Mouse (Mus musculus) urinary bladder, postnatal 10 days (tissue): ENCODE results near the gene H2-D1.

Experiments
- DNase-seq: peaks from one replicate; pipeline ENCODE4 v3.0.0; 2022; ENCODE audit warnings: low spot score

Gene H2-D1

DNA sequence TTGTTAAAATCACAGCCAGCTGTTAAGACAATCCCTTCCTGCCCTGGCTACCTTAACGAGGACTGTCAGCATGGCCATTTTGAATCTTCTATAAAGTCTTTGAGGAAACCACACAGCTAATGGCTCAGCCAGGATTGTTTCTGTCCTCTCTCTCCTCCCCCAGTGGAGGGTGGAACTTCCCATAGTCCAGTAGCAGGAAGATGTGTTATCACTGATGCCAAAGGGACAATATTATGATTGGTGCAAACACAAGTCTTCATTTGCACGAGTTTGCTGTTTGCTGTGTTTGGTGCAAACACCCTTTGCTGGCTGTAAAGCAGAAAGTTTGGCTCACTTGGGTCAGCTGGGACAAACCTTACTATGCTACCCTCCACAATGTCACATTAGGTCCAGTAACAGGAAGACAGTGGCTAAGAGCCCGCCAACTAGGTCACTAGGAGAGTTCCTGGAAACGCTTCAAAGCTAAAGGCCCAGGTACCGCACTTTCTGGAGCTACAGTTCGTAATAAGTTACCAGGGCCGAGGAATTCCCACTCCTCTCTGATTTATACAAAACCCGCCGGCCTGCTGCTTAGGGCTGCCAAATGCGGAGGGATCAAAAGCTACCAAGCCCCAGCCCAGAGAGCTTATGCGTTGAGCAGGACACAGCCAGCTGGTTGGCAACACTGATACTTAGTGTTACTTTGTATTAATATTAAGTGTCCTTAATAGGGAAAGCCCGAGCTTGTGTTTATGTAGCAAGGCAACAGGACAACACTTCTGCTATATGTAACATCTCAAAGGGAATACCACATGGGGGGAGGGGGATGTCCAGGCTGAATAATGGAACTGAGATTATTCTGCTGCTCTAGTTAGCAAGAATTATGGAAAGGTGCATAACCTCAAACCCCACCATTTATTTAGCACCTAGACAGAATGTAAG lies 21.9 kb upstream of the H2-D1 start:
- DNase-seq, result no peak

DNA sequence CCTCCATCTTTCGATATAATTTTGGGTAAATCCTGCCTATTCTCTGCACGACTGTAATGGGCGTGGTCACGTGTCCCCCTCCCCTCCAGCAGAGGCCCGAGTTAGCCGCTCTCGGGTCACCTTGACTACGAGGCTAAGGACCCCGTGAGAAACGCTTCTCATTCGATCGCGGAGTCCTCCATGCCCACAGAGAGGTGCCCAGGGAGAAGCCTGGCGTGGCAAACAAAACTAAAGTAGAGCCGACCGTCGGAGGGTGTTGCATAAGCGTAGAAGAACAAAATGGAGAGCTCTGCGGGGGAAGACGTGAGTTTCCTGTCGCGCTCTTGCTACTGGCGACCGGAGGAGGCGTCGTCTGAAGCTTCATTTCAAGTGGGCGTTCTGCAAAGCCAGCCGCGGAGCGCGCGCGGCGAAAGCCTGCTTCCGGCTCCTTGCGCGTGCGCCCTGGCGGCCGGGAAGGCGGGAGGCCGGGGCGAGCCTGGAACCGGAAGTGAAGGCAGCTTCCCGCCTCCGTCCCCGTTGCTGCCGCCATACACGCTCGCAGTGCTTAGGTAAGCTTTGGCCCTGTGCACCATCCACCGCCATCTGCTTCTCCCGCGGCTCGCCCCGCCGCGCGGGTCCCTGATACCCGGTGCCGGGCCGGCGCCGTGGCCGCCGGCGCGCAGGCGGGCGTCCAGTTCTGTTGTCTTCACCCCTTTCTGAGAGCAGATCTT lies 21.1 kb upstream of the H2-D1 start, which contains the start of gene Ddx39b:
Gene Ddx39b, plus strand, starts transcription at position 442 of the 710 bp plus-strand sequence.
- peak; percentile 81 for DNase-seq

DNA sequence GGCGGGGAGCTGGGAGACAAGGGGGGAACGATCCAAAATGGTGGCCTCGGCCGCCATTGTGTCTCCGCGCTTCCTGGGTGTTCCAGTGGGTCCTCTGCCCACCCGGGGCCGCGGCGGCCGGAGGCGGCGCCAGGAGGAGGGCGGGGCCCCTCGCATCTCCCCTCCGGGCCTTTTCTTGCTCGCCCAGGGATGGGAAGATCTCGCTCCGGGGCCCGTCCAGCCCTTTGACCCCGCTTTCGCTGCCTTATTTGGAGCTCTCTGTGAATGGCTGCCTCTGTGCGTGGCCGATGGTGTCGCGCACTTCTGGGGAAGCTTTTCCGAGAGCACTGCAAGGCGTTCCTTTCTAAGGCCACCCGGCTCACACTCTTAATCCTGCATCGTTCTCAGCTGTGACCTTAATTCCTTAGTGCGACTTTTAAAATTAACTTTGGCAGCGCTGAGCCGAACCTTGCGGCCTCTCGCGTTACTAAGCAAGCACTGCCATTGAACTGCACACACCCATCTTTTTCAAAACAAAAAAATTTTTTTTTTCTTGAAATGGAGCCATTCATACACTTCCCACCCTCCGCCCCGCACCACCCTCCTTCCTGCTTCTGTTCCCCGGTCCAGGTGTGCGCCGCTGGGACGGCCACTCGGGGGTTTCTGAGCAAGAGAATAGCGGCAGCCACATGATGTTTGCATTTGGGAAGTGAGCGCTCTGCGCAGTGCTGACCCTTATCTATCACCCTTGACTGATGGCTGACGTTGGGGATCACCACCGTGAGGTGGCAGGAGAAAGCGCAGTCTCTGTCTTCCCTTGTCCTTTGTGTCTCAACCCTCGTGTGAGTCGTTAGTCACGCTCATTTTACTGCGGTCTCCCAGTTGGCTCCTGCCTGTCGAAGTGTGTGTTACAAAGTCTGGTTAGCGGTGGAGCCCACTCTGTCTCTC lies 20.3 kb upstream of the H2-D1 start:
- no peak for DNase-seq

DNA sequence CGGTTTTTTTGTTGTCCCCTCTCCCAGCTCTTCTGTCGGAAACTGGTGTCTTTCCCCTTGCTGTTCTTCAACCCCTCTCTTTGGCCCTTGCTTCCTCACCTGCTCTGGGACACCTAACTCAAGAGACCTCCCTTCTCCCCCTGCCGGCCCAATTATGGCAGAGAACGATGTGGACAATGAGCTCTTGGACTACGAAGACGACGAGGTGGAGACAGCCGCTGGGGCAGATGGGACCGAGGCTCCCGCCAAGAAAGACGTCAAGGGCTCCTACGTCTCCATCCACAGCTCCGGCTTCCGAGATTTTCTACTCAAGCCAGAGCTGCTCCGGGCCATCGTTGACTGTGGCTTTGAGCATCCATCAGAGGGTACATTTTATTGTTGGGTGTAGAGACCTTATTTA lies 19.4 kb upstream of the H2-D1 start:
- no peak for DNase-seq

DNA sequence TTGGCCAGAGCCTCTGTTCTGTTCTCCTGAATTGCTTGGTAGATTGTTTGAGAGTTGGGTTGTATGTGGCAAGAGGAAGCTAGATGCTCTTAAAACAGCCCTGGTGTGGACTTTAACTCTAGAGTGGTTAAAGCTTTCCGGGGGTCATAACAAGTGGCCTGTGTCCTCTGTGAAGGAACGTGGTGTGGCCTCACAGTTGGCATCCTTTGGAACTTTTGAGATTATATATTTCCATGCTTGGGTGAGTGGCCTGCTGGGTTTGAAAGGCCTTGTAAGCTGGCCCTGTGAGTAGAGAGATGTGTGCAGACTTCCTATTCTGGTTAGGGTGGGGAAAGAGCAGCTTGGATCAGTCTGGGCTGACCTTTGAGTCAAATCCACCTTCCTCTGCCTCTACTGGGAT lies 17.5 kb upstream of the H2-D1 start:
- no peak for DNase-seq

DNA sequence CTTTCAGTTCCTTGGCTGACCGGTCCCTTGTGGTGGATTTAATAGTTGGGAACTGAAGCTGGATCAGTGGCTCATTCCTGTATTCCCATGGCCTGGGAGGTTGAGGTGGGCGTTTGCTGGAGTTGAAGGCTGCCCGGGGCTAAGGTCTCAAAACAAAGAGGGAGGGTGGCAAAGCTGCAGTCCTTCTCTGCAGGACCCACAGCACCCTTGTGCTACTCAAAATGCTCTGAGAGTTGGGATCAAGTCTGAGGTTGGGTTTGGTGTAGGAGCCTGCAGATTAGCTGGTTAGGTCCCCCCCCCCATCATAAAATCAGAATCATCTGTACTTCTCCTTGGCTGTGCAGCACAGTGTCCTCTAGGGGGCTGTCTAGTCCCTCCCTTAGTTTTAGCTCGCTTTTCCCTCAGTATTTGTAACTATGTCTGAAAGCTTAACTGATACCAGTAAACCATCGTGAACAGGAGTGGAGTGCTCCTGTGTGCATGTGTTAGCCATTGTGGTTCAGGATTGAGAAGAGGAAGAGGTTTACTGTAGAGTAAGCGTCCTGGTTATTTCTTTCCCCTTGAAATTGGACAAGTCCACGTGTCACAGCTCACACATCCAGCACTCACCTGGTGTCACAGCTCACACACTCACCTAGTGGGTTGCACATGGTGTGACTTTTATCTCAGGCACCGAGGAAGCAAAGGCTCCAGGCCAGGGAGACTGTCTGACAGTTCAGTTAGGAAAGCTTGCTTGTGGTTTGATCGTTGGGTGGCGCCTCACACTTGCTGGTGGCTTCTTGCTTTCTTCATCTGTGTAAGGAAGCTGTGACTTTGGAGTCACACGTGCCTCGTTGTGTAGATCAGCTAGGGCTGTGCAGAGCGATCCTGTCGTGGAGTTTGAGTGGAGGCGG lies 16.6 kb upstream of the H2-D1 start:
- no peak for DNase-seq

DNA sequence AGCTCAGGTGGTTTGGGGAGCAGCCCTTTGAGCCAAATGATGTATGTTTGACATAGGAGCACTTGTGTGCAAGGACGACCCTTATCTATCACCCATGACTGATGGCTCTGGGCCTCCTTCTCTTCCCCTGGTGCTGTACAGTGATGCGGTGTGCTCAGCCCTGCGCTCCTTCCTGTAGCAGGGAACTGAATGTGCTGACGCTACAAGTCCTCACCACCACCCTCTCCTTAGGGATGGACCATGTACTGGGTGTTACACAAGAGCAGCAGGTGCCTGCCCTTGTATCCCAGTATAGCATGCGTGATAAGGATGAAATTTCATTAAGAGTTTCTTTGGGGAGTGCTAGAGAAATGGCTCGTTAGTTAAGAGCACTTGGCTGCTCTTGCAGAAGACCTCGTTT lies 15.4 kb upstream of the H2-D1 start:
- DNase-seq, result no peak

DNA sequence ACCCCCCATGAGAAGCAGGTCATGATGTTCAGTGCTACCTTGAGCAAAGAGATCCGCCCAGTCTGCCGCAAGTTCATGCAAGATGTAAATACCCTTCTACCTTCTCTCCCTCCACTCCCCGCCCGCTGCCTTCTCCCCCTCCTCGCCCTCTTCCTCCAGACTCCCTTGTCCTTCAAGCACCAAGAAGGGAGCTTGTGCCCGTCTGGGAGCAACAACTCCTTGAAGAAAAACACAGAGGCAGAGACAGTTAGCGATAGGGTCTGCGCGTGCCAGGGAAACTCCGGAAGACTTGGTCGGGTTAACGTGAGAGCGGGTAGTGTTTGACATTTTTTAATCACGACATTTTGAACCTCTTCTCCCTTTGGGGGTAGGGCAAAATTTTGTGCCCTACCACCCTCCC lies 13.5 kb upstream of the H2-D1 start:
- no peak for DNase-seq

DNA sequence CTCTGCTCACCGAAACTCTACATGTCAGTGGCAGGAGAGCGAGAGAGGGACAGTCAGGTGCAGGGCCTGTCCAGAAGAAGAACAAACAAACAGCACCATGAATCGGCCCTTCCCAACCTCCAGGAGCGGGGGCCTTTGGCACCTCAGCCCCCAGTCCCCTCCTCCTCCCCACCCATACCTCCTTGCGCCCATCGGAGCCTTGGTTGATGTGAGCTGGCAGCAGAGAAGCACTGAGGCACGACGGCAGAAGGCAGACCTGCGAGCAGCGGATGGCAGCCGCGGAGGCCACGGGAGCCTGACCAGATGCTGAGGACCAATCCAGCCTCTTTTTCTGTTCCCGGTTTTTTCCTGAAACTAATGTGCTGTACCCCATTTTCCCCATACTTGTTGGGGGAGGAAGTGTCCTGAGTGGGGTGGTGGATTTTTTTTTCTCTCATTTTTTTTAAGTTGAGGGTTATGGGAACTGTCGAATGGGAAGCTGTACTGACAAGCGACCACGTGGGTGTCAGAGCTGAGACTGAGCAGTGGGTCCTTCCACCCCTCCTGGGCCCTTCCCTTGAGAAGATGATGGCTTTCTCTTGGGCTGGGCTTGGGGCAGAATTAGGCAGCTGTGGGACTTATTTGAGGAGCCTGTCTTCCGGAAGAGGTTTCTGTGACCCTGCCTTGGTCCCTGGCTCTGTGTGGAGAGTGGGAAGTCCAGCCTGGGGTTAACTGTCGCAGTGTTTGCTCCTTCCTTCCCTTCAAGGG lies 12.9 kb upstream of the H2-D1 start:
- DNase-seq, result no peak

DNA sequence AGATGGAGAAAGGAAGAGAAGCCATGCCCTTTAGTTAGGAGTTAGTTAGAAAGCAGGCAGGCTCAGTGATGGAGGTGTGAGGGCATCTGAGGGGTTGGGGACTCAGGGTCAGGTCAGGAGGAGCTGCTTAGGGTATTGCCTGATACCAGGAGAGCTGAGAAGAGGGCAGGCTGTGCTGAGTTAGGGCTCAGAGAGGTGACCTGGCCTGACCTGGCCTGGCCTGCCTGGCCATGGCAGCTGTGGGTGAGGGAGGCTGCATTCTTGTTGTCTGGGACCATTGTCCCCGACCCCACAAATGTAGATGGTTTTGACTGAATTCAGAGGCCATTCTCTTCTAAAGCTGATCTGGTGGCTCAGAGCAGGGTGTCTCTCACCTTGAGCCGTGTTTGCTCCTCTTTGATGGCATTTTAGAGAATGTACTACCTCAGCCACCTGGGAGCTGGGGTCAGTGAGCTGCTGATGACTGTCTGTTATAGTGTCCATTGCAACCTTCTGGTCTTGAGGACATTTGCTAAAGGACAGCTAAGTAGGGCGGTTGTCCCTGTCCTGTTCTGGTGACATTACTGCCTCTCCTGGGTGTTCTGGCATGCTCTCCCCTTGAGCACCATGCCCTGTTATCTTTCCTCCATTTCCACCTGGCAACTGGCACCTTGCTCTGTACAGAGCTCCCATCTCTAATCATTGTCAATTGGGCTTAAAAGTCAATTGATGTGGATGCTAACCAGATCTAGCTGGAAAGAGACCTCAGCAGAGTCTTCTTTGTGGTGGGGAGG lies 12.0 kb upstream of the H2-D1 start:
- no peak for DNase-seq

DNA sequence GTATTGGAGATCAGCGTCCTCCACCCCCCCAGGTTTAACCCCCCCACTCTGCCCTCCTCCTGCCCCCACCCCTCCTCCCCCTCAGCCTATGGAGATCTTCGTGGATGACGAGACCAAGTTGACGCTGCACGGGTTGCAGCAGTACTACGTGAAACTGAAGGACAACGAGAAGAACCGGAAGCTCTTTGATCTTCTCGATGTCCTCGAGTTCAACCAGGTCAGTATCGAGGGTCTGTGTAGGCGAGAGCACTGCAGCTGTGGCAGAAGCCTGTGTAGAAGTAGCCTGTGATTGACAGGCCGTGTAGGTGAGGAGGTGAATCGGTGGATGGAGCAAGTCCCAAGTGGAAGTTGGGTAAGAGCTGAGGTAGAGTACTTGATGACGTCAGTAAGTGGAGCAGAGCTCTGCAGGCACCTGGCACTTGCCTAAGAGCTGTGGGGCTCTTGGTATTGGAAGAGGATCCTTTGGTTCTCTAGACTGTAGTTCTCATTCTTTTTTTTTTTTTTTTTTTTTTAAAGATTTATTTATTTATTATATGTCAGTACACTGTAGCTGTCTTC lies 11.3 kb upstream of the H2-D1 start:
- no peak for DNase-seq

DNA sequence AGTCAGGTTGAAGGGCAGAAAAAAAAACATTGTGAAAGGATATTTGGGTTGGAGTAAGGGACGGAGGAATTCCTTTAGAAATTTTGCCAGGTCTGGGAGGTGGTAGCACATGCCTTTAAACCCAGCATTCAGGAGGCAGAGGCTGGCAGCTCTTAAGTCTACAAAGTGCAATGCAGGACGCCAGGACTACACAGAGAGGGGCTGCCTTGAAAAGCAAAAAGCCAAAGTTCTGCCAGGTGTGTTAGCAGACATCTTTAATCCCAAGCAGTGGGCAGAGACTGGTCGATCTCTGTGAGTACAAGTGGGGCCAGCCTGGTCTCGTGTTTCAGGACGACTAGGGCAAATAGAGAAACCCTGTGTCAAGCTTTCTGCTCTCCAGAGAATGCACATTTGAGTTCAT lies 10.5 kb upstream of the H2-D1 start:
- DNase-seq, result no peak

DNA sequence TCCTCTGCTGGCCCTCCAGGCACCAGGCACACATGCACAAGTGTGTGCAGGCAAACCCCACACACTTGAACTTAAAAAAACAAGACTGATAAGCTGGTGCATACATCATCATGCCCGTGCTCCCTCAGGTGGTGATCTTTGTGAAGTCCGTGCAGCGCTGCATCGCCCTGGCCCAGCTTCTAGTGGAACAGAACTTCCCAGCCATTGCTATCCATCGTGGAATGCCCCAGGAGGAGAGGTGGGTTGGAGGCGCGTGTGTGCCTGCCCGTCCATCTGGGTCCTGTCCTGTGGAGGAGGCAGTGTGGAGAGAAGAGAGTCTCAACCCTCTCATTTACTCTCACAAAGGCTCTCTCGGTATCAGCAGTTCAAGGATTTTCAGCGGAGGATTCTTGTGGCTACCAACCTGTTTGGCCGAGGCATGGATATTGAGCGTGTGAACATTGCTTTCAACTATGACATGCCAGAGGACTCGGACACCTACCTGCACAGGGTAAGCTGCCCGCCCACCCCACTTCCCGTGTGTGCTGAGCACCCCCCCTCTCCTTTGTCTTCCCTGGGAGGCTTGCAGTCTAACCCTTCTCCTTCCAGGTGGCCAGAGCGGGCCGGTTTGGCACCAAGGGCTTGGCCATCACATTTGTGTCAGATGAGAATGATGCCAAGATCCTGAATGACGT lies 9.8 kb upstream of the H2-D1 start:
- DNase-seq, result no peak

DNA sequence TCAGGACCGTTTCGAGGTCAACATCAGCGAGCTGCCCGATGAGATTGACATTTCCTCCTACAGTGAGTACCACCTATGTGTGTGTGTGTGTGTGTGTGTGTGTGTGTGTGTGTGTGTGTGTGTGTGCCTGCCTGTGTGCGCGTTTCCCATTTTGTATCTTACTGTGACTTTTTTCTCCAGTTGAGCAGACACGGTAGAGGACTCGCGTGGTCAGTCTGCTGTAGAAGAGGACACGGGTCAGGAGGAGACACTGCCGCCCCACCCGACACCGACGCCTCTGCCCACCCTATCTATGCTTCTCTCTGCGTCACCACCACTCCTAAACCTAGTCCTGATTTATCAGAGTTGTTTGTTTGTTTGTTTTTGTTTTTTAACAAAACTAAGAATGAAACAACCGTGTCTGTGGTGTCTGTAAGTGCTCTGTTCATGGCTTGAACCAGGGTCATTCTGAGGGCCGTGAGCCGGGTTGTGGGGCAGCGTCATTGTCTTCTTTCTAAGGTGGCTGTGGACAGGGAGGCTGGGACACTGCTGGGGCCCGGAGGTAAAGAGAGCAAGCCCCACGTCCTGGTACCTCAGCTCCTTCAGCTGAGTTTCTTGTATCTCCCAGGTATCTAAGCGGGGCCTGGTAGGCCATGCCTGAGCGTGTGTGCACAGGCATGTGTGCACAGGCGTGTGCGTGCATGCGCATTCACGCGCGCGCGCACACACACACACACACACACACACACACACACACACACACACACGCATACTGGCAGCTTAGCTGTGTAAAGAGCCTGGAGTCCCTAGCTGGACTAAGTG lies 9.0 kb upstream of the H2-D1 start:
- DNase-seq, result no peak

DNA sequence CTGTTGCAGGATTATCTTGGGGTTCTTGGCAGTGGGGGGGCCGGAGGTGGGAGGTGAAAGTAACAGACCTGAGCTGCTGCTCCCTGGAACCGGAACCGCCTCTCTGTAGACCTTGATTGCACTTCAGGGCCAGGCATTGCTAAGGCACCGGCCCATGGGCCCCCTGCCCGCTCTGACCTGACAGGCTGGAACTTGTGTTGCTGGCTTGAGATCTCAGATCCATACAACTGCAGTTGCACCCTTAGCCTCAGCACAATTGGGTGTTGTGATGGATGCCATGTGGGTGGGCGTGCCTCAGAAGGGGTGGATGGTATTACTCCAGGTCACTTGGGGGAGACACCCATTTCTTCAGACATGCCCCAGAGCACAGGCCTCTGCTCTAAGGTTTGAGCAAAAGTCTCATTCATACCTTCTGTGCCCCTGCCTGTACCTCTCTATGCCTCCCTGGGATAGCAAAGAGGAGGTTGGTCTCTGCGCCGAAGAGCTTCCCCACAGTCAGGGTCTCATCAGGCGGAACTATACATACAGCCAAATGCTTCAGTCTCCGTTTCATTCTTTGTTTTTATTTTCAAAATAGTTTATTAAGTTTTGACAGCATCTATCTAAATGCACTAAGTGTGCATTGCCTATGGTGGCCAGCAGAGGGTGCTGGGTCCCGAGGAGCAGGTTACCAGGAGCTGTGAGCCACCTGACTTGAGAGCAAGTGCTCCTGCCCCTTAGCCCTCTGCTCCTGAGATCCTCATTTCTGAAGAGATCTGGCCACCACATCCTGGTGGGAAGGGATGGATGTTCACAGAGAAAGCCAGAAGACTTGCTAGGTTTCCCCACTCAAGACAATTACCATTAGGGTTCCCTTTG lies 8.1 kb upstream of the H2-D1 start:
- no peak for DNase-seq

DNA sequence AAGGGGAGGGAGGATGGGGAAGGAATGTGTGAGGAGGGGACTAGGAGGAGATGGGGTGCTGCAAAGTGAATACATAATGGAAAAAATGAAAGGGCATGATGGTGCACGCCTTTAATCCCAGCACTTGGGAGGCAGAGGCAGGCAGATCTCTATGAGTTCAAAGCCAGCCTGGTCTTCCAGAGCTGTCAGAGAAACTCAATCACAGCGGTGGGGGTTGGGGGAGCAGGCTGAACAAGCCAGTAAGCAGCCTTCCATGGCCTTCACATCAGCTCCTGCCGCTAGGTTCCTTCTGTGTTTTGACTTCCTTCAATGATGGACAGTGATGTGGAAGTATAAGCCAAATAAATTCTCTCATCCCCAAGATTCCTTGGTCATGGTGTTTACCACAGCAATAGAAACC lies 7.2 kb upstream of the H2-D1 start:
- DNase-seq, result no peak

DNA sequence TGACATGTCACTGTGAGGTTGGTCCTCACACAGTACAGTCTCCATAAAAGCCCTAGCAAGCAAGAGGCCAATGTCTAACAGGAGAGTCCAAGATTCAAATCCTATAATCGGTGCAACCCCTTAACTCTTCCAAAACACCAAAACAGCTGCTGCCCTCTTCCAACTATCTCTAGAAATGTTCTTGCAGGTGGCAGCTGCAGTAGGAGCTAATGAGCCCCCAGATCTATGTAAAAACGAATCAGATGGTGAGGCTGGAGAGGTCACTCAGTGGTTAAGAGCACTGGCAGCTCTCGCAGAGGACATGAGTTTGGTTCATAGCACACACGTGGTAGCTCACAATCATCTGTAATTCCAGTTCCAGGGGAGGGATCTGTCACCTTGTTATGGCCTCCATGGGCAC lies 6.8 kb upstream of the H2-D1 start:
- no peak for DNase-seq
